Mouse (Mus musculus) spleen, postnatal 14 days (tissue): ENCODE results near the gene Mrgprf.

Experiments used
- DNase-seq, 2 experiments: peaks; one replicate each; pipeline ENCODE4 v3.0.0; 2021 to 2022; ENCODE audit warnings: low spot score in 2 of 2

The Mrgprf gene

DNA sequence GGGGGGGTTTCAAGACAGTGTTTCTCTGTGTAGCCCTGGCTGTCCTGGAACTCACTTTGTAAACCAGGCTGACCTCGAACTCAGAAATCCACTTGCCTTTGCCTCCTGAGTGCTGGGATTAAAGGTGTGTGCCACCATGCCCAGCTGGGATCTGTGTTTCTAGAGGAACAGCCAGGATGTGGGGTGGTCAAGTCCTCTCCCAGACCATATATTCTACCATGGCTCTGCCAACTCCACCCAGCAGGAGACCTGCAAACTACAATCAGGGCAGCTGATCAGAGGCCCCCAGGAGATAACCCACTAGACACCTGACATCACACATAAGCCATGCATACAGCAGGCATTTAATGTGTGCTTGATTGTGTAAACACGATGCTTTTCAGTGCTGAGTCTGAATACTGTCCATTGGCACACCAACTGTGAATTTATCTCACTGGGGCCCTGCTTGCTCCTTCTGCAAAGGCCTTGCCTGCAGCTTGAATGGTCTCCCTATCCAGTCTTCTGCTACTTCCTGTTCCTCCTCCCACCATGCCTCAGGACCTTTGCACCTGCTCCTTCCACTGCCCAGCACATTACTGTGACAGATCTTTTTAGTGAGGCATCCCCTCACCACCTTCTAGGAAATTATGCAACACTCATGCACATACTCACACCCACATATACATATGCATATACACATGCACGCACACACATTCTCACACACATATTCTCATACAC, 35.1 kb downstream of the Mrgprf start:
- DNase-seq, result no peak

DNA sequence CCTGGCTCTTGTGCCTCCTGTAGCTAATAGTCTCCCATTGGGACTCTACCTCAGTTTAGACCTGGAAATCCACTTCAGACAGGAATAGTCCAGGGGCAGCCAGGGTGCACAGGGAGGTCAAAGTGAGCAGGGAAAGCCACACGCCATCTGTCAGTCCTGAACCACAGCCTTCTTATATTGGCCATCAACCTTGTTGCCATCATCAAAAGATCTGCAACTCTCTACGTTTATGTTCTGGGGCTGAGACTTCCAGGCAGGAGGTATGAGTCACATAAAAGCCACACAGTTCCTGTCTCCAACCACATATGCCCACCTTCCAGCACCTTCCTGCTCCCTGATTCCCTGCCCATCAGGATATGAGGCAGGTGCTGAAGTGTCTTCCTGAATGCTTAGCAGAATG, 37.3 kb downstream of the Mrgprf start:
- no peak for DNase-seq

DNA sequence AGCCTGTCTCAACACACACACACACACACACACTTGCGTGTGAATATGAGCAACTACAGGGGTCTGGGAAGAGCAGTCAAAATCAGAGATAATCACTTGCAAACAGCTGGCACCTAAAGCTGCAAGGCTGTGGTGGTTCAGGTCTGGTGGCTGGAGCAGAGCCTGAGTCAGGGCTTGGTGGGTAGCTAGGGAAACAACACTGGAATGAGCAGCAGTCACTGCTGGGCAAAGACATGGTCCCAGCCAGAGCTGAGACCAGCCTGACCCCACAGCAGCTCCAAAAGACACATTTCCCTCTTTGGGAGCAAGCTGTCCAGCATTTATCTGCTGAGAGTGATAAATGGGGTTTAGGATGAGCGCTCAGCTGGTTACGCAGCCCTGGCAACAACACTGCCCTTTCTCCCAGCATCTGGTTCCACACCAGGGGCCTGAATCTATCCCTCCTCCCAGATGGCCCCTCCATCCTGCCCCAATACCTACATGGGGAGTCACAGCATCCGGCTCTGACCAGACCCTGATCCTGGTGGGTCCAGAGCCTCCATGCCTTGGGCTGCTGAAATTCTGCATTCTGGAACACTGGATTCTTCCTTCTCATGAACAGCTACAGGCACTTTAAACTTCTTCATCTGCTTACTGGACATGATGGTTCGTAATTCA, 39.7 kb downstream of the Mrgprf start:
- no peak for DNase-seq
